Mouse (Mus musculus) liver, embryonic 16.5 days (tissue): ENCODE data around the gene Plagl2. TPM values are rescaled to one million over a fixed set of nuclear protein-coding genes. Genes with fewer than 3 reads are reported as not detected.

Experiments
- ATAC-seq: fragments of 200-750 bp; cut with Nextera tagmentation; 2 replicates; pipeline ENCODE4 v1.8.0; 2017; ENCODE audit warnings: low read depth, mild to moderate bottlenecking, moderate number of reproducible peaks, moderate library complexity
- H3K27ac ChIP-seq: fragments of 300-500 bp; sonication (generic); 2 replicates; pipeline ENCODE4 v1.5.1; 2014; ENCODE audit warnings: mild to moderate bottlenecking, low read length
- H3K27me3 ChIP-seq: fragments of 300-500 bp; sonication (generic); 2 replicates; pipeline ENCODE4 v1.6.1; 2014; ENCODE audit warnings: low read depth, low read length, mixed read lengths; ENCODE audit not compliant: control insufficient read depth, insufficient read depth
- H3K36me3 ChIP-seq: fragments of 300-500 bp; sonication (generic); 2 replicates; pipeline ENCODE4 v1.6.1; 2014; ENCODE audit warnings: mild to moderate bottlenecking; ENCODE audit not compliant: control insufficient read depth, insufficient read depth
- H3K4me1 ChIP-seq: fragments of 300-500 bp; sonication (generic); 2 replicates; pipeline ENCODE4 v1.6.1; 2014; ENCODE audit warnings: low read depth, low read length, mixed read lengths; ENCODE audit not compliant: control insufficient read depth
- H3K4me2 ChIP-seq: fragments of 300-500 bp; sonication (generic); 2 replicates; pipeline ENCODE4 v1.6.1; 2014; ENCODE audit warnings: low read depth, low read length, mixed read lengths
- H3K4me3 ChIP-seq: fragments of 300-500 bp; sonication (generic); 2 replicates; pipeline ENCODE4 v1.5.1; 2014; ENCODE audit warnings: low read depth, mild to moderate bottlenecking, low read length
- H3K9ac ChIP-seq: fragments of 300-500 bp; sonication (generic); 2 replicates; pipeline ENCODE4 v1.6.1; 2014; ENCODE audit warnings: low read depth, low read length
- H3K9me3 ChIP-seq: fragments of 300-500 bp; sonication (generic); replicated peaks from 2 replicates; pipeline ENCODE4 v1.6.1; 2016; ENCODE audit warnings: low read length; ENCODE audit not compliant: control insufficient read depth
- WGBS: fragments of 180-500 bp; shearing (Covaris S2); extraction: QIAGEN DNeasy Blood & Tissue Kit; methylation state at CpG from one replicate; pipeline ENCODE4 v1.1.7; 2014; ENCODE audit not compliant: insufficient replicate concordance; 5-methylcytosine and 5-hydroxymethylcytosine counted together
- polyA plus RNA-seq: library from polyadenylated mRNA; unstranded; fragments of >200 nt; fragmentation: Nextera tagmentation; extraction: Ambion mirVana; gene quantifications from 2 replicates; pipeline ENCODE4 v1.2.1, GENCODE M21; 2015

Plagl2 gene
- polyA plus RNA-seq, 1 experiment from 2014 or later = 16.7 TPM

DNA sequence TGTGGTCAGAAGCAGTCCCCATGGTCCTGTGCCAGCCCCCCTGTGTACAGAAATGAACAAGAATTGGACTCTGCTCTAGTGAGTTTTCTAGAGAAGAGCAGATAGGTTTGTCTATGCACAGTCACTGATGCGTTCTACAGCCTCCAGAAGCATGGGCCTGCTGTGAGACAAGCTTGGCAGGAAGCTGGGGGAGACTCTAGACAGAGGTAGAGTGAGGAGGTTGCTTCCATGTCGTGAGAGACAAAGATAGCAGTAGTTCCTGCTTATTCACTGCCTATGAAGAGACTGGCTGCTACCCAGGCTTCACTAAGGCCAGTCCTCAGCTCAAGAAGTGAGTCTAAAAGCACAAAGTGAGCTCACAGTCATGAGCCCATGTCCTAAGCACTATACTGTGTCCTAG, 50.0 kb downstream of the Plagl2 start:
- no peak overlapping the region for H3K4me2 ChIP-seq
- H3K27me3 ChIP-seq = no peaks in the 10 kb centered on the region
- H3K36me3 ChIP-seq = peaks cover 28% of the 10 kb centered on the region
- no peak overlapping the region for H3K27ac ChIP-seq
- no peak for ATAC-seq
- no peaks in the 10 kb centered on the region for H3K9me3 ChIP-seq
- peaks cover under 1% of the 10 kb centered on the region; the same call in 1 of the 2 replicates for H3K4me1 ChIP-seq
- 56% methylated on average over 2 of the region's 2 CpGs for WGBS
- H3K4me3 ChIP-seq = no peak overlapping the region
- no peak overlapping the region for H3K9ac ChIP-seq

DNA sequence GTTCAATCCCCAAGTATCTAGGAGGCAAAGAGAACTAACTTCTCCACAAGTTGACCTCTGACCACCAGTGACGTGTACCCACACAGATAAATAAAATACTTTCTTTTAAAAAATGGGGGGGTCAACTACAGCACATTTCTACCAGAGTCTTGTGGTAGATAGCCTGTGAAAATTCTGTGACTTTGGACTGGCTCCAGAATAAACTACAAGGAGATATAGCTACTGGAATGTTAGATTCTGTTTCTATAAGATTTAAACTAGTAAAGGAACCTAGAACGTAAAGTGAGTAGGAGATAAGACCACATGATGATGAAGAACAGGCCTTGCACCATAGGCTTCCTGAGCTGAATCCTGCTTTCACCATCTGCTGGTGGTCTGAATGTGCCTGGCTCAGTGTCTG, 53.4 kb downstream of the Plagl2 start:
- Histone ChIP-seq H3K4me2 (no peak overlapping the region), H3K4me3 (no peak overlapping the region), H3K9ac (no peak overlapping the region), H3K27me3 (no peaks in the 10 kb centered on the region), H3K4me1 (peaks cover 2% of the 10 kb centered on the region; the same call in 1 of the 2 replicates), H3K27ac (no peak overlapping the region), H3K9me3 (no peaks in the 10 kb centered on the region), H3K36me3 (peaks cover 17% of the 10 kb centered on the region)
- no peak for ATAC-seq
- 73% methylated on average over 2 of the region's 2 CpGs for WGBS

DNA sequence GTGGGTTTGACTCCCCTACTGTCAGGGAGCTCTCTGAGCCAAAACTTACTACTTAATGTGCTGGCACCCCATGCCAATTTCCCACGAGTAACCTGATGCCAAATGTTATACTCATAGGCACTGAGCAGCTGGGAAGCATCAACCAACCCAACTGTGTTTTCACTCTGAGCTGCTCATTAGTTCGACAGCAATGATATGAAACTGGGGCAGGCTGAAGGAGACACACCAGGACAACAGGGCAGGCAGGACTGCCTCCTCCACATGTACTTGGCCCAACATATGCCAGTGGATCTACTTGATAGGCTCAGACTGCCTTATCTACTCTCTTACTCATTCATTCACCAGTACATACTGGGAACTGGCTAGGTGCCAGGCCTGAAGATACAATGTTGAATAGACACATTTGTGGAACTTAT, 55.0 kb downstream of the Plagl2 start:
- H3K9me3 ChIP-seq = no peaks in the 10 kb centered on the region
- no peaks in the 10 kb centered on the region for H3K27me3 ChIP-seq
- no peak overlapping the region for H3K9ac ChIP-seq
- H3K4me1 ChIP-seq = peaks cover 2% of the 10 kb centered on the region; the same call in 1 of the 2 replicates
- no peak overlapping the region for H3K4me3 ChIP-seq
- 52% methylated on average over 2 of the region's 2 CpGs for WGBS
- H3K27ac ChIP-seq = no peak overlapping the region
- H3K36me3 ChIP-seq = peaks cover 17% of the 10 kb centered on the region
- no peak overlapping the region for H3K4me2 ChIP-seq
- ATAC-seq = peak; percentile 66

DNA sequence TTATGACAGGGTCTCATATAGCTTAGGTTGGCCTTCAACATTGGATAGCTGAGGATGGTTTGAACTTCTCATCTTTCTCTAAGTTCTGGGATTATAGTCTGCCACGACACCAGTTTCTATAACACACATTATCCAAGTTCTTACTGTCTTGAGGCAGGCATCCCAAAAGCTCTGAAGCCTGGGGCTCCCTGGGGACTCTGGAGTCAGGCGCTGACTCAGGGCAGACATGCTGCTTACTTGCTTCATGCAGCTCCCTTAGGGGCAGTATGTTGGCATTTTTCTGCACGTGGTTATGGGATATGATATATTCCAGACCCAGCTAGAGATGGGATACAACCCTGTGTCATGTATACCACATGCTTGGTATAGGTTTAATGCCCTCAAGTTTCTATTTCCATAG, 61.3 kb downstream of the Plagl2 start:
- no peaks in the 10 kb centered on the region for H3K9me3 ChIP-seq
- H3K27ac ChIP-seq = no peak overlapping the region
- H3K27me3 ChIP-seq = no peaks in the 10 kb centered on the region
- peaks cover 6% of the 10 kb centered on the region for H3K4me1 ChIP-seq
- H3K9ac ChIP-seq = no peak overlapping the region
- ATAC-seq = no peak
- peaks cover 5% of the 10 kb centered on the region; the same call in 1 of the 2 replicates for H3K36me3 ChIP-seq
- H3K4me2 ChIP-seq = no peak overlapping the region
- 80% methylated on average over 3 of the region's 3 CpGs for WGBS
- H3K4me3 ChIP-seq = no peak overlapping the region

DNA sequence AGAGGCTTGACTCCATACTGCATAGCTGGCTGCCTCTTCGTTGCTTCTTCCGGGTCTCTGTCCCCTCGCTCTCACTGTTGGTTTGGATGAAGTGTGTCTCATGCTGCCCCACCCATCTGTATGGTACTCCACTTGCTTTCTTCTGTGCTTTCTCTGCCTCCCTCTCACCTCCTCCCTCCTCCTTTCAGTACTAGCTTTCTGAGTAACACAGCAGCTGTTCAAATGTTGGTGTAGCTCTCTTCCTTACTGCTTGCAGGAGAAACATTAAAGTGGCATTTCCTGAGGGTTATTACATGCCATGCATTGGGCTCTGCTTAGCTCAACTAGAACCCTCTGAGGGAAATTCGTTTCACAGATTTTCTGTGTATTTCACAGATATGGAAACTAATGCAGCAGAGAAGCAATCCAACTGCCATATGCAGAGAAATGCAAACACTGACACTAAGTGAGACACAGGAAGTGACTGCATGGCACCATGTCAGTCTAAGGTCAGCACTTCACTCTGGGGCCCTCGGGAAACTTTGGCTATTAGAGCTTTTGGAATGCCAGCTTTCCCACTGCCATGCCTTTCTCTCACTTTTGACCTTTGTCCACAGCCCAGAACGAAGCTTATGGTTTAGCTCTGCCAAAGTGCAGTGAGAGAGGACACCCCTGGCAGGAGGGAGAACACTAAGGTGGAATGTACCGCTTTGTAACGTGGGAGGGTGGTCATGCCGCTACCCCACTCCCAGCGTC, 61.9 kb downstream of the Plagl2 start:
- 75% methylated on average over 10 of the region's 10 CpGs for WGBS
- Histone ChIP-seq H3K27ac (no peak overlapping the region), H3K36me3 (peaks cover 4% of the 10 kb centered on the region; the same call in 1 of the 2 replicates), H3K27me3 (no peaks in the 10 kb centered on the region), H3K9me3 (no peaks in the 10 kb centered on the region), H3K9ac (no peak overlapping the region), H3K4me3 (no peak overlapping the region), H3K4me1 (peaks cover 6% of the 10 kb centered on the region), H3K4me2 (no peak overlapping the region)
- ATAC-seq = no peak

Other genes with a start within 250 kb of the Plagl2 start
- 31.6 and 34.0 TPM in 2 replicates for gene Pdrg1, start 226.0 kb downstream of the Plagl2 start, polyA plus RNA-seq
- gene Xkr7, start 209.6 kb downstream of the Plagl2 start, polyA plus RNA-seq = not detected in 2 replicates
- 0.37 and 0.52 TPM in 2 replicates for gene Ccm2l, start 175.5 kb downstream of the Plagl2 start, polyA plus RNA-seq
- 10.1 and 11.7 TPM in 2 replicates for gene Hck, start 133.0 kb downstream of the Plagl2 start, polyA plus RNA-seq
- gene Tm9sf4, start 80.1 kb downstream of the Plagl2 start, polyA plus RNA-seq = 30.9 and 36.2 TPM in 2 replicates
- 2.0 and 2.4 TPM in 2 replicates for gene Tspyl3, start 16.0 kb downstream of the Plagl2 start, polyA plus RNA-seq
- gene Pofut1, start 107 bp upstream of the Plagl2 start, polyA plus RNA-seq = 2.8 and 3.0 TPM in 2 replicates
- 1.9 and 2.1 TPM in 2 replicates for gene Kif3b, start 50.0 kb upstream of the Plagl2 start, polyA plus RNA-seq
- 4.2 and 4.7 TPM in 2 replicates for gene Asxl1, start 104.4 kb upstream of the Plagl2 start, polyA plus RNA-seq